Mouse (Mus musculus) hindbrain, embryonic 10.5 days (tissue): ENCODE data around the gene Zbtb16. TPM values are rescaled to one million over a fixed set of nuclear protein-coding genes. Genes with fewer than 3 reads are reported as not detected.
A peak's percentile ranks its signal among the peaks of the same experiment; 100 is the strongest.

Experiments
- DNase-seq: peaks from one replicate; pipeline ENCODE4 v3.0.0-alpha.2; 2017; ENCODE audit warnings: low spot score
- H3K27ac ChIP-seq: fragments of 300-500 bp; sonication (generic); 2 replicates; pipeline ENCODE4 v1.5.1; 2016; ENCODE audit warnings: mild to moderate bottlenecking, moderate library complexity
- H3K27me3 ChIP-seq: fragments of 300-500 bp; sonication (generic); 2 replicates; pipeline ENCODE4 v1.6.1; 2016; ENCODE audit warnings: mild to moderate bottlenecking; ENCODE audit not compliant: poor library complexity, insufficient read depth, severe bottlenecking
- H3K36me3 ChIP-seq: fragments of 300-500 bp; sonication (generic); 2 replicates; pipeline ENCODE4 v1.6.1; 2016; ENCODE audit warnings: mild to moderate bottlenecking, moderate library complexity
- H3K4me1 ChIP-seq: fragments of 300-500 bp; sonication (generic); replicated peaks from 2 replicates; pipeline ENCODE4 v1.6.1; 2016; ENCODE audit warnings: mild to moderate bottlenecking
- H3K4me3 ChIP-seq: fragments of 300-500 bp; sonication (generic); 2 replicates; pipeline ENCODE4 v1.5.1; 2016; ENCODE audit warnings: mild to moderate bottlenecking, moderate library complexity
- H3K9me3 ChIP-seq: fragments of 300-500 bp; sonication (generic); 2 replicates; pipeline ENCODE4 v1.6.1; 2016; ENCODE audit warnings: mild to moderate bottlenecking, moderate library complexity
- WGBS: fragments of 180-500 bp; shearing (Covaris S2); methylation state at CpG from one replicate; pipeline ENCODE4 v1.1.7; 2016; 5-methylcytosine and 5-hydroxymethylcytosine counted together
- polyA plus RNA-seq: library from polyadenylated mRNA; unstranded; fragments of >200 nt; fragmentation: Nextera tagmentation; extraction: Ambion mirVana; gene quantifications from 2 replicates; pipeline ENCODE4 v1.2.1, GENCODE M21; 2016

Gene Zbtb16
- polyA plus RNA-seq, 1 experiment from 2014 or later = 22.6 TPM

- 45% methylated on average over 18 of the region's 18 CpGs for WGBS
- DNase-seq = no peak
- Histone ChIP-seq H3K36me3 (no peaks in the 10 kb centered on the region), H3K9me3 (no peaks in the 10 kb centered on the region), H3K4me3 (no peak overlapping the region), H3K27me3 (0 out of 2 replicates have a peak, but pooled peaks cover 3% of the 10 kb centered on the region), H3K4me1 (peaks cover 6% of the 10 kb centered on the region), H3K27ac (no peak overlapping the region)
Measured at GRCm38 (mm10) chr9:48635576-48636350, 200.3 kb downstream of the Zbtb16 start.

GRCm38 (mm10) chr9:48633147-48633546 is 202.9 kb downstream of the Zbtb16 start:
- Histone ChIP-seq H3K4me3 (no peak overlapping the region), H3K27me3 (0 out of 2 replicates have a peak, but pooled peaks cover 3% of the 10 kb centered on the region), H3K36me3 (no peaks in the 10 kb centered on the region), H3K27ac (no peak overlapping the region), H3K4me1 (peaks cover 6% of the 10 kb centered on the region; the same call in 1 of the 2 replicates), H3K9me3 (no peaks in the 10 kb centered on the region)
- WGBS = 87% methylated on average over 6 of the region's 6 CpGs
- no peak for DNase-seq

- 0 out of 2 replicates have a peak, but pooled peaks cover 3% of the 10 kb centered on the region for H3K9me3 ChIP-seq
- peak; percentile 15 for DNase-seq
- H3K36me3 ChIP-seq = no peaks in the 10 kb centered on the region
- WGBS = 57% methylated on average over 1 of the region's 1 CpGs
- H3K4me1 ChIP-seq = peaks cover 22% of the 10 kb centered on the region
- H3K4me3 ChIP-seq = no peak overlapping the region
- no peak overlapping the region for H3K27ac ChIP-seq
- H3K27me3 ChIP-seq = peaks cover 9% of the 10 kb centered on the region; the same call in 1 of the 2 replicates
Measured at GRCm38 (mm10) chr9:48619268-48619667, 216.8 kb downstream of the Zbtb16 start.

GRCm38 (mm10) chr9:48618589-48618988 is 217.4 kb downstream of the Zbtb16 start:
- Histone ChIP-seq H3K9me3 (0 out of 2 replicates have a peak, but pooled peaks cover 2% of the 10 kb centered on the region), H3K36me3 (no peaks in the 10 kb centered on the region), H3K27me3 (peaks cover 9% of the 10 kb centered on the region; the same call in 1 of the 2 replicates), H3K4me3 (no peak overlapping the region), H3K4me1 (peaks cover 22% of the 10 kb centered on the region), H3K27ac (peak overlapping the region; percentile 64)
- WGBS = 30% methylated on average over 6 of the region's 6 CpGs
- peak; percentile 84 for DNase-seq

- H3K36me3 ChIP-seq = no peaks in the 10 kb centered on the region
- peaks cover 9% of the 10 kb centered on the region; the same call in 1 of the 2 replicates for H3K27me3 ChIP-seq
- 84% methylated on average over 8 of the region's 8 CpGs for WGBS
- H3K4me1 ChIP-seq = peaks cover 22% of the 10 kb centered on the region
- H3K27ac ChIP-seq = peak overlapping the region; percentile 64; the same call in 1 of the 2 replicates
- no peak for DNase-seq
- H3K4me3 ChIP-seq = no peak overlapping the region
- H3K9me3 ChIP-seq = no peaks in the 10 kb centered on the region
Measured at GRCm38 (mm10) chr9:48618111-48618510, 217.9 kb downstream of the Zbtb16 start.

- WGBS = 89% methylated on average over 3 of the region's 3 CpGs
- peaks cover 9% of the 10 kb centered on the region; the same call in 1 of the 2 replicates for H3K27me3 ChIP-seq
- peaks cover 22% of the 10 kb centered on the region for H3K4me1 ChIP-seq
- H3K4me3 ChIP-seq = no peak overlapping the region
- no peaks in the 10 kb centered on the region for H3K9me3 ChIP-seq
- DNase-seq = no peak
- no peaks in the 10 kb centered on the region for H3K36me3 ChIP-seq
- H3K27ac ChIP-seq = no peak overlapping the region
Measured at GRCm38 (mm10) chr9:48617511-48618010, 218.5 kb downstream of the Zbtb16 start.

- no peak for DNase-seq
- H3K9me3 ChIP-seq = no peaks in the 10 kb centered on the region
- peaks cover 3% of the 10 kb centered on the region; the same call in 1 of the 2 replicates for H3K4me1 ChIP-seq
- no peak overlapping the region for H3K27ac ChIP-seq
- H3K36me3 ChIP-seq = no peaks in the 10 kb centered on the region
- H3K4me3 ChIP-seq = no peak overlapping the region
- 88% methylated on average over 4 of the region's 4 CpGs for WGBS
- no peaks in the 10 kb centered on the region for H3K27me3 ChIP-seq
Measured at GRCm38 (mm10) chr9:48613221-48613620, 222.8 kb downstream of the Zbtb16 start.

- WGBS = 85% methylated on average over 5 of the region's 5 CpGs
- DNase-seq = no peak
Measured at GRCm38 (mm10) chr9:48612542-48612941, 223.5 kb downstream of the Zbtb16 start.

GRCm38 (mm10) chr9:48611032-48611431 is 225.0 kb downstream of the Zbtb16 start:
- DNase-seq = no peak
- no peaks in the 10 kb centered on the region for H3K9me3 ChIP-seq
- no peak overlapping the region for H3K27ac ChIP-seq
- peaks cover 6% of the 10 kb centered on the region for H3K4me1 ChIP-seq
- no peaks in the 10 kb centered on the region for H3K36me3 ChIP-seq
- WGBS = 46% methylated on average over 1 of the region's 1 CpGs
- no peaks in the 10 kb centered on the region for H3K27me3 ChIP-seq
- no peak overlapping the region for H3K4me3 ChIP-seq

More at GRCm38 (mm10) chr9:48612542-48612941, 223.5 kb downstream of the Zbtb16 start:
- H3K27me3 ChIP-seq = no peaks in the 10 kb centered on the region
- H3K27ac ChIP-seq = no peak overlapping the region
- H3K9me3 ChIP-seq = no peaks in the 10 kb centered on the region
- peaks cover 3% of the 10 kb centered on the region for H3K4me1 ChIP-seq
- H3K4me3 ChIP-seq = no peak overlapping the region
- H3K36me3 ChIP-seq = no peaks in the 10 kb centered on the region

GRCm38 (mm10) chr9:48609734-48610133 is 226.3 kb downstream of the Zbtb16 start:
- H3K36me3 ChIP-seq = no peaks in the 10 kb centered on the region
- WGBS = 75% methylated on average over 4 of the region's 4 CpGs
- H3K4me1 ChIP-seq = peaks cover 6% of the 10 kb centered on the region
- H3K27ac ChIP-seq = no peak overlapping the region
- H3K4me3 ChIP-seq = no peak overlapping the region
- DNase-seq = no peak
- H3K9me3 ChIP-seq = no peaks in the 10 kb centered on the region
- H3K27me3 ChIP-seq = no peaks in the 10 kb centered on the region

- Histone ChIP-seq H3K9me3 (no peaks in the 10 kb centered on the region), H3K4me3 (no peak overlapping the region), H3K36me3 (no peaks in the 10 kb centered on the region), H3K27me3 (no peaks in the 10 kb centered on the region), H3K27ac (no peak overlapping the region), H3K4me1 (peaks cover 6% of the 10 kb centered on the region)
- WGBS = 54% methylated on average over 7 of the region's 7 CpGs
- no peak for DNase-seq
Measured at GRCm38 (mm10) chr9:48607417-48607816, 228.6 kb downstream of the Zbtb16 start.

- no peak overlapping the region for H3K27ac ChIP-seq
- no peaks in the 10 kb centered on the region for H3K27me3 ChIP-seq
- no peaks in the 10 kb centered on the region for H3K36me3 ChIP-seq
- no peak overlapping the region for H3K4me3 ChIP-seq
- WGBS = 89% methylated on average over 7 of the region's 7 CpGs
- DNase-seq = no peak
- H3K9me3 ChIP-seq = no peaks in the 10 kb centered on the region
- H3K4me1 ChIP-seq = peaks cover 6% of the 10 kb centered on the region
Measured at GRCm38 (mm10) chr9:48606171-48606570, 229.9 kb downstream of the Zbtb16 start.

GRCm38 (mm10) chr9:48605697-48606096 is 230.3 kb downstream of the Zbtb16 start:
- Histone ChIP-seq H3K4me1 (peaks cover 6% of the 10 kb centered on the region), H3K36me3 (no peaks in the 10 kb centered on the region), H3K27me3 (no peaks in the 10 kb centered on the region), H3K9me3 (no peaks in the 10 kb centered on the region), H3K4me3 (no peak overlapping the region), H3K27ac (no peak overlapping the region)
- 96% methylated on average over 5 of the region's 5 CpGs for WGBS
- no peak for DNase-seq
